Mouse (Mus musculus): ENCODE data around the gene Anks6.
A peak's percentile ranks its signal among the peaks of the same experiment; 100 is the strongest.

DNA sequence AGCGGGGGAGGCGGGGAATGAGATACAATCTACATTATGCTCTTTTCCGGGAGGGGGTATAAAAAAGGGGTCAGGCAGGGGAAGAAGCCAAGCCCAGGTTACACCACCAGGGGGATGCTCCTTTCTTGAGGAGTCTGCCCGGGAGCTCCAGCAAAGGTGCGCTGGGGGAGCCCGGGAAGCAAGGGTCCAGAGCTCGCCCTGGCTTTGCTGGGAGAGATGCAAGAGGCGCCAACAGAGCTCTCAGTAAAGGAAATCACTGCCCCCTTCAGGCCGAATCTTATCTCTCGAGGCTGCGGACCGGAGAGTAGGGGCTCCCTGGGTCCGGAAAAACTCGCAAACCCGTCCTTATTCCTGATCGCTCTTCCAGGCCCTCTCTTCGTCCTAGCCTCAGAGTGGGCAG lies 67.4 kb downstream of the Anks6 start:
- TF ChIP-seq CTCF (IDR thresholded peaks at IDR 0.05; ENCODE audit: low read depth) (peak; percentile 54), EP300 (IDR thresholded peaks at IDR 0.05; ENCODE audit: low read depth) (no peak)

Data from liver, postnatal 0 days (tissue).